Mouse (Mus musculus): ENCODE measurements around the gene Ppp2r3a.

Ppp2r3a gene

DNA sequence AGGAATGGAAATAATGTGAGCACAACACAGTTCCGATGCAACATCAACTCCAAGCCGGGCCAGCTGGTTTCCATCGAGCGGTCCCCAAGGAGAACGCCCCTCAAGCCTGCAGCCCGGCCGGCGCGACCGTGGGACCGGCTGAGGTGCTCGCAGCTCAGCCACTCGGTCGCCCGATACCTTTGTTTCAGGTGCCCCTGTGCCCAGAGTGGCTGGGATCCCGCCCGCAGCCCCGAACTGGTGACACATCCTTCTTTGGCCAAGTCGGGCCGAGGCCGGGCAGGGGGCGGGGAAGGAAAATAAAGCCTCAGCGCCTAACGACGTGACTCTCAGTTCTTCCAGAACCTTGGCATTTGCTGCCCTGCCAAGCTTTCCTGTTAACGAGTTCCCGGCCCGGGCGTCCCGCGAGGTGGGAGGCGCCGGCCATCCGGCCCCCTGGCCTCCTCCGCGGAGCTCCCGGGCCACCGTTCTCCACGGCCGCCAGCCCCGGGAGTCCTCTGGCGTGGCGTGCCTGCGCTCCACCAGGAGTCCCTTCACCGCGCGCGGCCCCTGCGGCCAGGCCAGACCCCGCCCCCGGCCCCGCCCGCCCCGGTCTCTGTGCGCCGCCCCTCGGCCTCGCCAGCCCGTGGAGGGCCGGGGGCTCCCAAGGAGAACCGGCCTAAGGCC is 483 bp downstream of the Ppp2r3a start:
- DNase-seq: peak; percentile 83

GRCm38 (mm10) chr9:101250486-101250885 is 1.1 kb downstream of the Ppp2r3a start:
- DNase-seq: peak; percentile 57

DNA sequence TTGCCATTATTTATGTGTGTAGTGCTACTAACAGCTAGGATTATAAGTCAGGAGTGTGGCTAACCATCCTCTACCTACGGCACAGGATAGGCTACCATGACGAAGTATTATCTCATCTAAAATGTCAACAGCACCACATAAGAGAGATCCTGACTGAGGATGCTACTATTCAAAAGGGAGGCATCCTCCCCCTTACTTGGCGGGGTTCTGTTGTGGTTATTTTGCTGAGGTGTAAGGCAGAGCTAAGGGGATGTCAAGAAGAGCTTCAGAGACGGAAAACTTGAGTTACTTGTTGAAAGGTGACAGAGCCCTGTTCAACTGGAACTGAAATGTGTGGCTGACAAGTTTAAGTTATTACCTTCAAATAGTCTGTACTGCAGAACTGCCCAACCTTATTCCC is 2.0 kb downstream of the Ppp2r3a start:
- DNase-seq: no peak

GRCm38 (mm10) chr9:101247541-101247940 is 4.1 kb downstream of the Ppp2r3a start:
- DNase-seq: no peak

DNA sequence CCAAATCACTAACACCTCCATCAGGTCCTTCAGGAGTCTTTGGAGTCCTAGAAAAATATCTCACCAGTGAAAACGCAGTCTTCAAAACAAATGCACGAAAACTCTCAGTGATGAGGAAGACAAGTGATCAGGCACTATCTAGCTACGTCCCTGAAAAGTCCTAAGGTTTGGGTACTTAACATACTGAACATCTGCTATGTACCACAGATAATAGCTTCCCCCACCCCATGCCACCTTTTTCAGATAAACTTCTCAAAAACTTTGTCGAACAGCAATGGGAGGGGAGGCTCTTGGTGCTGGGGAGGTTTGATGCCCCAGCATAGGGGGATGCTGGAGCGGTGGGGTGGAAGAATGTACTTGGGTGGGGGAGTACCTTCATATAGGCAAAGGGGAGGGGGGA is 6.1 kb downstream of the Ppp2r3a start:
- no peak for DNase-seq

- DNase-seq: no peak
These were observed 7.9 kb downstream of the Ppp2r3a start for GRCm38 (mm10) chr9:101243711-101244110.

GRCm38 (mm10) chr9:101240161-101240560 is 11.4 kb downstream of the Ppp2r3a start:
- DNase-seq: no peak

GRCm38 (mm10) chr9:101235786-101236185 is 15.8 kb downstream of the Ppp2r3a start:
- no peak for DNase-seq

DNA sequence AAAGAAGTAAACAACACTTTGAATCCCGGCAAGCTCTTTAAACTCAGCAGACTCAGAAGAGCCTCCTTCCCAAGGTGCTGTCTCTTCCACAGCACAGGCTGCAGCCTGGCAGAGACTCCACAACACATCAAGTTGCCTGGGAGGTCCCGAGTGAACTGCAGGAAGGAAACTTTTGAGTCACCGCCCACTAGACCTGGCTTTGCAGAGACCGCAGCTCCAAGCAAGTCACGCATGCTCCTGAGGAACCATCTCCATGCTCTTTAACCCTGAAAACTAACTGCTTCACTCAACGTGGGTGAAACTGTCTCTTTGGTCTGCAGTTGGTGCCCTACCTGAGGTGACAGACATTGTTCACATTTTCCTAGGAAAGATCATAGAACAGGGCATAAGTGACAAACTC is 19.6 kb downstream of the Ppp2r3a start:
- no peak for DNase-seq

GRCm38 (mm10) chr9:101230028-101230427 is 21.6 kb downstream of the Ppp2r3a start:
- DNase-seq: no peak

DNA sequence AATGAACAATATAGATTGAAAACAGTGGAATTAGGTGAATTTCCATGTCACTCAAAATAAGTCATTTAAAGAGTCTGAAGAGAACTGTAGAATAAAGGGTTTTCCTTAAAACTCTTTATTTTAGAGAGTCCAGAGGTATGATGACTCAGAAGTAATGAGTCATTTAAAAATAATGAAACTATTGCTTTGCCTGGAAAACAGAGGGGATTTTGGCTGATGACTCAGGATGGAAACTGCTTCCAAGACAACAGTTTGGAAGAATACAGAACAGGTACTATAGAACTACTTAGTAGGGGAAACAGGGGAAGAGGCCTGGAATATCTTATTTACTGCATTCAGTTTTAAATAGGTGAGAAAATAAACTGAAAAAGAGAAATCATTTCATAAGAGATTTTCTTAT is 22.7 kb downstream of the Ppp2r3a start:
- no peak for DNase-seq

- peak; percentile 87 for DNase-seq
These were observed 43.6 kb downstream of the Ppp2r3a start for GRCm38 (mm10) chr9:101207984-101208383.

DNA sequence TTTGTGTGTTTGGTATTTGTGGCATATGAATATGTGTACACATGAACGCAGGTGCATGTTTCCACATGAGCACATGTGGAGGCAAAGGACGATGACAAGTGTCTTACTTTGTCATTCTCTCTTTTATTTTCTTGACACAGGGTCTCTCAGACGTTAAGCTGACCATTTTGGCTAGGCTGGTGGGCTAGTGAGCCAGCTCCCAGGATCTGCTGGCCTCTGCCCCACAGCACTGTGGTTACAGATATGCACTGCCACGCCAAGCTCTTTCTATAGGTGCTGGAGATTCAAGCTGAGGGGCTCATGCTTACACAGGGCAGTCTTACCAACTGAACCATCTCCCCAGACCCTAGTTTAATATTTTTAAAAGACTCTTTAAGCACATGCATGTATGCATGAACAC is 45.1 kb downstream of the Ppp2r3a start:
- no peak for DNase-seq

- DNase-seq: no peak
These were observed 46.4 kb downstream of the Ppp2r3a start for GRCm38 (mm10) chr9:101205216-101205615.

DNA sequence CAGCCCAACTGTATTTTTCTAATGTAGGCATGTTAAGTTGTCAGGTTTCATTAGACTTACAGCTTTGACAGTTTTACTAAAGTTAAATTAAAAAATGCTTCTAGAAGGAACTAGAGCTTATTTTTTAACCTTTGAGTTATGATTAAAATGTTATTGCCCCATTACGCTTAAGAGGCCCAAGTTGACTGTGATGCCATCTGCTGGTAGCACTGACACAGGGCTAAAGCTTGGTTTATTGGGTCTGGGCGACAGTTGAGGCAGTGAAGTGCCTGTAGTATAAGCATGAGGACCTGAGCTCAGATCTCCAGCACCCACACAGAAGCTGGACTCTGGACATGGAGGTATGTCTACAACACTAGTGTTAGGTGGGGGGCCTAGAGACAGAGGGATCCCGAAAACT is 47.5 kb downstream of the Ppp2r3a start:
- no peak for DNase-seq

DNA sequence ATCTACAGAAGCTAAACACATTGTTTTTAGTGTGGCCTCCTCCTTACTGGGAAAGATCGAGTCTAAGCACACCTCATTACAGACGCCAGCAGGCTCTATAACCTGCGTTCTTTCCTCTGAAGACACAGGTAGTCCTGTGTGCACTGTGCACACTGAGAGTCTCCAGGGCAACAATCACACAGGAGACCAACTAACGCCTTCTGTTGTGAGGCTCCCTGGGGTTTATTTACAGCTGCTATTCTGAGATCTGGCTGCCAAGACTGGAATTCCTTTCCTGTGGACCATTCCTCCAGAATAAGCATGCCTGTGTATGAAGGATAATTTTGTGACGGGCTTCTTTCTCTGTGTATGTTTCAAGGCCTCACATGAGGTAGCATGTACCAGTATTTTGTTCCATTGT is 51.0 kb downstream of the Ppp2r3a start:
- DNase-seq: no peak

- DNase-seq: no peak
These were observed 52.8 kb downstream of the Ppp2r3a start for GRCm38 (mm10) chr9:101198804-101199203.

DNA sequence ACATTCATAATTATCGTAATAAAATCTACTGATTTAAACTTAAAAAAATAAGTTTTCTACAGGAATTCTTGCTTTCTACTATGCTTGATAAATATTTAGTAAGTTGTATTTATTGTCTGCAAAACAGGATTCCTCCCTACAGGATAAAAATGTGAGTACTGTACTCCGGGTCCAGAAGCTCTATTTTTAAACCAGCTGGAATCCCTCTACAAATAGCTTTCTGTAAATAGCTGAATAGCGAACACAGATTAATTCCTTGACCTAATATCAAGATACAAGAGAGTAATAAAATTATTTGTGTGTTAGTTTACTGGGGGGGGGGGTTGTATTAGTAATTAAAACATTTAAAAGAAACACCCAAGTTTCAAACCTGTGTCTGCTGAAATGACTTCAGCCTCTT is 53.3 kb downstream of the Ppp2r3a start:
- no peak for DNase-seq

DNA sequence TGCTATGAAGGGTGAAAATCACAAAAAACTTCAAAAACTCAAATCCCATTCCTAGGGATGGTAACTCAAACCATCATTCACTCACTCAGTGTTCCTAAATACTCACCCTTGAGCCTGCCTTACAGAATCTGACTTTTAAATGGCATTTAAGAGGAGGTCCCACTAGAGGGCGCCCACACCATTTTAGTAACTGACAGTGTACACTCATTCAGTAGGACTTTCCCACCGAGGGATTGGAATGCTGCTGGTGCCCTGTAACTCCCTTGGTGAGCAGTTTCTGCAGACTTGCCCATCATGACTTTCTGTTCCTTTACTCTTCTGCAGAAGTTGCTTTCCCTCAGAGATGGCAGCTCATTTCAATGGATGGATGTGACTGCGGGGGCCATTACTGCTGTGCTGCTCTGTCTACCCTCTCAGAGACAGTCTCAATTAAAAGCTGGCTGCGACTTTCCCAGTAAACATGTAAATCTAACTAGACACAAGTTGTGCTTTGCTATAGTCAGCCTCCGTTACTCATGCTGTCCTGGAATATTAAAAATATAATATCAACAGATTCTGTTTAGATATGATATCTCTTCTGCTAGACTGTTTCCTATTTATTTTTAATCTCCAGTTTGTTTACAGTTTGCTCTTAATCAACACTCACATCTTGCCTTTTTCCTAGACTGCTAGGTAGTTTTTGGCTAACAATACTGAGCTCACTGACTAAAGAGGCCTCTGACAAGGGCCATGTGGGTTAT is 69.5 kb downstream of the Ppp2r3a start:
- DNase-seq: peak; percentile 95

DNA sequence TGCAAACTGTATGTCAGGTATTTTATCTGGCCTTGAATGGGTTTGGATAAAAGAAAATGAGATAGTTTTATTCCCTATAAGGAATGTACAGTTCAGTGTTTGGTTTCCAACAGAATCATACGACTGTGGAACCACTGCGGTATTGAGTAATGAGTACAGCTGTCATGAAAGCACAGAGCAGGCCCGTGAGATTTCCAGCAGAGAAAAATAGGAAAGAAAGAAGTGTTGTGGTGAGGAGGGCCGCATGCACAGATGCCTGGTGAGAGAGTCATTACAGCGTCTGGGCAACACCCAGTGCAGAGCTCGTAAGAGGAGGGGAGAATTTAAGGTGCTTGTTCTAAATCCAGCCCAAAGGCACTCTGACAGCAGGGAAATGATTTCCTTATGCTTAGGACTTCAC is 70.3 kb downstream of the Ppp2r3a start:
- DNase-seq: no peak

GRCm38 (mm10) chr9:101180234-101180633 is 71.4 kb downstream of the Ppp2r3a start:
- DNase-seq: no peak

DNA sequence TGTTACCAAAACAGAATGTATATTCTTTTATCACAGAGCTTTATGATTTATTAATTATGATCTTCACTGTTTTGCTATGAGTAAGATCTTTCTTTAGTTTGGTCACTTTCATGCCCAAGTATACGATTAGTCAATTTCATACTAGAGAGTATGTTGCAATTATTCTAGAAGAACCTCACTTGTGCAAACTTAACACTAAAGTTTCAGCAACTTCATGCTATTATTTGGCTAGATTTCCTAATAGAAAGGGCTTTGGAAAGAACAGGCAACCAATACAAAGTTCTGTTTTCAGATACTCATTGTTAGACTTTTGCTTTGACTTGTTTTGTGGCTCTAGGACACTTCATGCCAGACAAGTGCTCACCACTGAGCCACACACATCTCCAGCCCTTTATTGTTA is 91.0 kb downstream of the Ppp2r3a start:
- DNase-seq: no peak

GRCm38 (mm10) chr9:101160092-101160491 is 91.5 kb downstream of the Ppp2r3a start:
- DNase-seq: no peak

DNA sequence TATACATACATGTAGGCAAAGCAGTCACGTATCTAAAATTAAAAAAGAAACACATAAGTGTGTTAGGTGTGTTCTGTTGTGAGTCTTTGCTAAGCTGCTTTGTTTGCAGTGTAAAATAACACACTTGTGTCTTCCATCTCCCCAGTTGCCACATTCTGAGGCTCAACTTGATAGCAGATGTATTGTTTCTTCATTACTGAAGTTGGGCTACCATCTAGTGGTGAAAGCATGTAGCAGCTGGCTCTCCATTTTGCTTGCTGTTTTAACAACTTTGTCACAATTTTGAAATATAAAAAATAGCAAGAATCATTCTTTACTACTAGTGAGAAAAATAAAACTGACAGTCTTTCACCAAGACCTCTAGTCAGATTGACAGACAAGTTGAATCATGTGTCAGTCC is 92.2 kb downstream of the Ppp2r3a start:
- DNase-seq: peak; percentile 39

DNA sequence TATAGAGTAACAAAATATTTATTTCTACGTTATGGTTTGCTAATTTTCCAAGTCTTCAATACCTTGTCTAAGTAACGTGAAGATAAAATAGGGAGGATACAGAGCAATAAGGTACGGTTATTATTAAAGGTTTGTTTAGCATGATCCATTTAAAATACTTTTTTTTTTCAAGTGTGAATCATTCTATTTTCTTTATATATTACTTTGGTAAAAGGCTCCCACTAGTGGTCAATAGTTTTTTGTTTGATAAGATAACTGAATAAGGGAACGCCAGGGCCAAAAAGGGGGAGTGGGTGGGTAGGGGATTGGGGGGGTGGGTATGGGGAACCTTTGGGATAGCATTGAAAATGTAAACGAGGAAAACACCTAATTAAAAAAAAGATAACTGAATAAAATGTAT is 98.7 kb downstream of the Ppp2r3a start:
- DNase-seq: no peak

Measured in kidney, adult 9 months (tissue).